Mouse (Mus musculus) kidney, embryonic 14.5 days (tissue): ENCODE measurements around the gene P4htm. TPM values are rescaled to one million over a fixed set of nuclear protein-coding genes. Genes with fewer than 3 reads are reported as not detected.
A peak's percentile ranks its signal among the peaks of the same experiment; 100 is the strongest.

Source experiments
- ATAC-seq: fragments of 200-750 bp; cut with Nextera tagmentation; 2 replicates; pipeline ENCODE4 v1.8.0; 2017; ENCODE audit warnings: moderate number of reproducible peaks, mild to moderate bottlenecking, moderate TSS enrichment, moderate library complexity; ENCODE audit not compliant: low FRiP score, low TSS enrichment
- H3K27ac ChIP-seq: fragments of 300-500 bp; sonication (generic); 2 replicates; pipeline ENCODE4 v1.5.1; 2014; ENCODE audit warnings: low read depth, mild to moderate bottlenecking, low read length, moderate library complexity, mixed read lengths
- H3K27me3 ChIP-seq: fragments of 300-500 bp; sonication (generic); 2 replicates; pipeline ENCODE4 v1.6.1; 2014; ENCODE audit warnings: mild to moderate bottlenecking, low read length; ENCODE audit not compliant: control insufficient read depth, insufficient read depth
- H3K36me3 ChIP-seq: fragments of 300-500 bp; sonication (generic); 2 replicates; pipeline ENCODE4 v1.6.1; 2014; ENCODE audit warnings: low read length, mixed read lengths; ENCODE audit not compliant: control insufficient read depth, insufficient read depth
- H3K4me1 ChIP-seq: fragments of 300-500 bp; sonication (generic); 2 replicates; pipeline ENCODE4 v1.6.1; 2014; ENCODE audit warnings: low read length, mixed read lengths; ENCODE audit not compliant: control insufficient read depth, insufficient read depth
- H3K4me2 ChIP-seq: fragments of 300-500 bp; sonication (generic); replicated peaks from 2 replicates; pipeline ENCODE4 v1.6.1; 2014; ENCODE audit warnings: low read depth, mild to moderate bottlenecking, low read length
- H3K4me3 ChIP-seq: fragments of 300-500 bp; sonication (generic); 2 replicates; pipeline ENCODE4 v1.5.1; 2014; ENCODE audit warnings: mild to moderate bottlenecking, low read length
- H3K9ac ChIP-seq: fragments of 300-500 bp; sonication (generic); 2 replicates; pipeline ENCODE4 v1.6.1; 2014; ENCODE audit warnings: low read depth, mild to moderate bottlenecking, low read length, moderate library complexity
- H3K9me3 ChIP-seq: fragments of 300-500 bp; sonication (generic); 2 replicates; pipeline ENCODE4 v1.6.1; 2016; ENCODE audit warnings: low read length; ENCODE audit not compliant: control insufficient read depth
- WGBS: fragments of 180-500 bp; shearing (Covaris S2); extraction: QIAGEN DNeasy Blood & Tissue Kit; methylation state at CpG from one replicate; pipeline ENCODE4 v1.1.7; 2014; 5-methylcytosine and 5-hydroxymethylcytosine counted together
- polyA plus RNA-seq: library from polyadenylated mRNA; unstranded; fragments of >200 nt; fragmentation: Nextera tagmentation; extraction: Ambion mirVana; gene quantifications from 2 replicates; pipeline ENCODE4 v1.2.1, GENCODE M21; 2014

Gene P4htm
- polyA plus RNA-seq, 1 experiment from 2014 or later = 7.5 TPM

GRCm38 (mm10) chr9:108573774-108574690 lies 23.4 kb downstream of the P4htm start:
- no peaks in the 10 kb centered on the region for H3K27me3 ChIP-seq
- no peak overlapping the region for H3K9ac ChIP-seq
- peaks cover 31% of the 10 kb centered on the region for H3K4me1 ChIP-seq
- H3K4me2 ChIP-seq = no peak overlapping the region
- 59% methylated on average over 26 of the region's 26 CpGs for WGBS
- no peaks in the 10 kb centered on the region for H3K9me3 ChIP-seq
- H3K4me3 ChIP-seq = no peak overlapping the region
- ATAC-seq = no peak
- no peak overlapping the region for H3K27ac ChIP-seq
- H3K36me3 ChIP-seq = peaks cover 55% of the 10 kb centered on the region

- H3K4me1 ChIP-seq = peaks cover 33% of the 10 kb centered on the region
- no peaks in the 10 kb centered on the region for H3K27me3 ChIP-seq
- H3K4me2 ChIP-seq = no peak overlapping the region
- H3K9me3 ChIP-seq = no peaks in the 10 kb centered on the region
- 75% methylated on average over 10 of the region's 10 CpGs for WGBS
- no peak for ATAC-seq
- H3K4me3 ChIP-seq = no peak overlapping the region
- H3K9ac ChIP-seq = no peak overlapping the region
- H3K36me3 ChIP-seq = peaks cover 55% of the 10 kb centered on the region
- H3K27ac ChIP-seq = no peak overlapping the region
Measured at GRCm38 (mm10) chr9:108572321-108572720, 25.1 kb downstream of the P4htm start.

GRCm38 (mm10) chr9:108571401-108571973 lies 26.0 kb downstream of the P4htm start:
- H3K27me3 ChIP-seq = no peaks in the 10 kb centered on the region
- no peak overlapping the region for H3K9ac ChIP-seq
- no peak for ATAC-seq
- no peak overlapping the region for H3K4me3 ChIP-seq
- H3K9me3 ChIP-seq = no peaks in the 10 kb centered on the region
- no peak overlapping the region for H3K4me2 ChIP-seq
- H3K36me3 ChIP-seq = peaks cover 55% of the 10 kb centered on the region
- peaks cover 25% of the 10 kb centered on the region for H3K4me1 ChIP-seq
- H3K27ac ChIP-seq = no peak overlapping the region
- WGBS = 95% methylated on average over 16 of the region's 16 CpGs

GRCm38 (mm10) chr9:108570207-108570896 lies 27.1 kb downstream of the P4htm start:
- Histone ChIP-seq H3K27me3 (no peaks in the 10 kb centered on the region), H3K4me2 (peak overlapping the region; percentile 98), H3K4me3 (peak overlapping the region; percentile 74), H3K27ac (peak overlapping the region; percentile 65), H3K9ac (peak overlapping the region; percentile 68), H3K4me1 (peaks cover 27% of the 10 kb centered on the region), H3K9me3 (no peaks in the 10 kb centered on the region), H3K36me3 (peaks cover 54% of the 10 kb centered on the region)
- WGBS = 2% methylated on average over 40 of the region's 40 CpGs
- no peak; the same call in 1 of the 2 replicates for ATAC-seq

GRCm38 (mm10) chr9:108569381-108570206 lies 27.9 kb downstream of the P4htm start, which contains the start of gene Dalrd3:
Dalrd3 (plus strand) TSS chr9:108569886.
- H3K9ac ChIP-seq = peak within 1 kb of the TSS; percentile 68
- peak within 1 kb of the TSS; percentile 65 for H3K27ac ChIP-seq
- H3K9me3 ChIP-seq = no peaks in the 10 kb centered on the region
- WGBS = 6% methylated on average over 42 of the region's 42 CpGs
- peaks cover 25% of the 10 kb centered on the region for H3K4me1 ChIP-seq
- peak; percentile 66 for ATAC-seq
- peak within 1 kb of the TSS; percentile 74 for H3K4me3 ChIP-seq
- H3K36me3 ChIP-seq = peaks cover 54% of the 10 kb centered on the region
- peak within 1 kb of the TSS; percentile 98 for H3K4me2 ChIP-seq
- H3K27me3 ChIP-seq = no peaks in the 10 kb centered on the region

- Histone ChIP-seq H3K4me2 (peak overlapping the region; percentile 100), H3K4me3 (peak overlapping the region; percentile 81), H3K36me3 (peaks cover 54% of the 10 kb centered on the region), H3K27me3 (no peaks in the 10 kb centered on the region), H3K27ac (0 out of 2 replicates have a peak overlapping the region, but pooled peaks have one; percentile 95), H3K9ac (peak overlapping the region; percentile 78; the same call in 1 of the 2 replicates), H3K9me3 (no peaks in the 10 kb centered on the region), H3K4me1 (peaks cover 21% of the 10 kb centered on the region)
- no peak for ATAC-seq
- 78% methylated on average over 17 of the region's 17 CpGs for WGBS
Measured at GRCm38 (mm10) chr9:108568511-108568921, 29.0 kb downstream of the P4htm start.

- H3K4me1 ChIP-seq = peaks cover 21% of the 10 kb centered on the region
- H3K27ac ChIP-seq = peak overlapping the region; percentile 95
- no peaks in the 10 kb centered on the region for H3K27me3 ChIP-seq
- no peak for ATAC-seq
- H3K4me3 ChIP-seq = peak overlapping the region; percentile 81
- H3K9ac ChIP-seq = peak overlapping the region; percentile 78
- no peaks in the 10 kb centered on the region for H3K9me3 ChIP-seq
- peak overlapping the region; percentile 100 for H3K4me2 ChIP-seq
- WGBS = 5% methylated on average over 18 of the region's 18 CpGs
- peaks cover 53% of the 10 kb centered on the region for H3K36me3 ChIP-seq
Measured at GRCm38 (mm10) chr9:108567931-108568419, 29.5 kb downstream of the P4htm start.
